Mouse (Mus musculus) forebrain, embryonic 12.5 days (tissue): ENCODE data around the gene Trim65. TPM values are rescaled to one million over a fixed set of nuclear protein-coding genes. Genes with fewer than 3 reads are reported as not detected.

Experiments used
- ATAC-seq: fragments of 200-750 bp; cut with Nextera tagmentation; 2 replicates; pipeline ENCODE4 v1.8.0; 2017; ENCODE audit warnings: moderate TSS enrichment; ENCODE audit not compliant: low FRiP score
- H3K27ac ChIP-seq: fragments of 300-500 bp; sonication (generic); 2 replicates; pipeline ENCODE4 v1.5.1; 2016; ENCODE audit warnings: mild to moderate bottlenecking
- H3K27me3 ChIP-seq: fragments of 300-500 bp; sonication (generic); 2 replicates; pipeline ENCODE4 v1.6.1; 2016; ENCODE audit warnings: mild to moderate bottlenecking
- H3K36me3 ChIP-seq: fragments of 300-500 bp; sonication (generic); replicated peaks from 2 replicates; pipeline ENCODE4 v1.6.1; 2016; ENCODE audit warnings: mild to moderate bottlenecking
- H3K4me1 ChIP-seq: fragments of 300-500 bp; sonication (generic); 2 replicates; pipeline ENCODE4 v1.6.1; 2016
- H3K4me2 ChIP-seq: fragments of 300-500 bp; sonication (generic); 2 replicates; pipeline ENCODE4 v1.6.1; 2016; ENCODE audit warnings: mild to moderate bottlenecking, moderate library complexity
- H3K4me3 ChIP-seq: fragments of 300-500 bp; sonication (generic); replicated peaks from 2 replicates; pipeline ENCODE4 v1.5.1; 2016; ENCODE audit warnings: mild to moderate bottlenecking
- H3K9ac ChIP-seq: fragments of 300-500 bp; sonication (generic); 2 replicates; pipeline ENCODE4 v1.6.1; 2016; ENCODE audit warnings: mild to moderate bottlenecking
- H3K9me3 ChIP-seq: fragments of 300-500 bp; sonication (generic); 2 replicates; pipeline ENCODE4 v1.6.1; 2016
- WGBS: fragments of 180-500 bp; shearing (Covaris S2); methylation state at CpG from one replicate; pipeline ENCODE4 v1.1.7; 2016; 5-methylcytosine and 5-hydroxymethylcytosine counted together
- polyA plus RNA-seq: library from polyadenylated mRNA; unstranded; fragments of >200 nt; fragmentation: Nextera tagmentation; extraction: Ambion mirVana; gene quantifications from 2 replicates; pipeline ENCODE4 v1.2.1, GENCODE M21; 2016

Gene Trim65
- polyA plus RNA-seq, 1 experiment from 2014 or later: 2.1 TPM

- peaks cover 10% of the 10 kb centered on the region for H3K4me1 ChIP-seq
- ATAC-seq: no peak
- H3K36me3 ChIP-seq: no peaks in the 10 kb centered on the region
- H3K4me2 ChIP-seq: no peak overlapping the region
- 73% methylated on average over 12 of the region's 12 CpGs for WGBS
- peaks cover 4% of the 10 kb centered on the region for H3K27me3 ChIP-seq
- H3K4me3 ChIP-seq: no peak overlapping the region
- H3K27ac ChIP-seq: no peak overlapping the region
- no peaks in the 10 kb centered on the region for H3K9me3 ChIP-seq
- H3K9ac ChIP-seq: no peak overlapping the region
Measured at GRCm38 (mm10) chr11:116117241-116117640, 13.7 kb downstream of the Trim65 start.

- no peaks in the 10 kb centered on the region for H3K9me3 ChIP-seq
- no peak for ATAC-seq
- H3K9ac ChIP-seq: no peak overlapping the region
- peaks cover 60% of the 10 kb centered on the region for H3K27me3 ChIP-seq
- H3K4me3 ChIP-seq: no peak overlapping the region
- H3K36me3 ChIP-seq: no peaks in the 10 kb centered on the region
- 83% methylated on average over 19 of the region's 19 CpGs for WGBS
- no peak overlapping the region for H3K4me2 ChIP-seq
- peaks cover 33% of the 10 kb centered on the region for H3K4me1 ChIP-seq
- H3K27ac ChIP-seq: no peak overlapping the region
Measured at GRCm38 (mm10) chr11:116111611-116112203, 19.2 kb downstream of the Trim65 start.

GRCm38 (mm10) chr11:116111067-116111466 lies 19.9 kb downstream of the Trim65 start:
- no peak for ATAC-seq
- Histone ChIP-seq H3K4me1 (peaks cover 39% of the 10 kb centered on the region), H3K4me2 (no peak overlapping the region)

GRCm38 (mm10) chr11:116110540-116110939 lies 20.4 kb downstream of the Trim65 start:
- H3K4me1 ChIP-seq: peaks cover 42% of the 10 kb centered on the region
- H3K27me3 ChIP-seq: peaks cover 71% of the 10 kb centered on the region
- H3K4me3 ChIP-seq: peak overlapping the region; percentile 38; the same call in 1 of the 2 replicates
- peak overlapping the region; percentile 46 for H3K4me2 ChIP-seq
- 36% methylated on average over 10 of the region's 10 CpGs for WGBS
- no peak overlapping the region for H3K27ac ChIP-seq
- H3K9ac ChIP-seq: no peak overlapping the region
- H3K36me3 ChIP-seq: no peaks in the 10 kb centered on the region
- no peak for ATAC-seq
- no peaks in the 10 kb centered on the region for H3K9me3 ChIP-seq

More at GRCm38 (mm10) chr11:116111067-116111466, 19.9 kb downstream of the Trim65 start:
- no peak overlapping the region for H3K4me3 ChIP-seq
- no peaks in the 10 kb centered on the region for H3K36me3 ChIP-seq
- 75% methylated on average over 4 of the region's 4 CpGs for WGBS
- peaks cover 66% of the 10 kb centered on the region for H3K27me3 ChIP-seq
- no peaks in the 10 kb centered on the region for H3K9me3 ChIP-seq
- no peak overlapping the region for H3K9ac ChIP-seq
- H3K27ac ChIP-seq: no peak overlapping the region

- H3K9me3 ChIP-seq: no peaks in the 10 kb centered on the region
- H3K4me2 ChIP-seq: peak overlapping the region; percentile 46
- ATAC-seq: no peak
- peaks cover 42% of the 10 kb centered on the region for H3K4me1 ChIP-seq
- H3K27me3 ChIP-seq: peaks cover 75% of the 10 kb centered on the region
- H3K27ac ChIP-seq: no peak overlapping the region
- H3K9ac ChIP-seq: peak overlapping the region; percentile 29
- H3K36me3 ChIP-seq: no peaks in the 10 kb centered on the region
- H3K4me3 ChIP-seq: peak overlapping the region; percentile 38
- WGBS: 3% methylated on average over 35 of the region's 35 CpGs
Measured at GRCm38 (mm10) chr11:116110131-116110530, 20.8 kb downstream of the Trim65 start.

GRCm38 (mm10) chr11:116109441-116110081 lies 21.4 kb downstream of the Trim65 start:
- Histone ChIP-seq H3K9me3 (no peaks in the 10 kb centered on the region), H3K27me3 (peaks cover 79% of the 10 kb centered on the region), H3K4me1 (peaks cover 43% of the 10 kb centered on the region), H3K4me2 (peak overlapping the region; percentile 46), H3K4me3 (peak overlapping the region; percentile 38), H3K9ac (peak overlapping the region; percentile 29), H3K27ac (no peak overlapping the region), H3K36me3 (no peaks in the 10 kb centered on the region)
- no peak for ATAC-seq
- WGBS: 4% methylated on average over 60 of the region's 70 CpGs

GRCm38 (mm10) chr11:116108464-116109137 lies 22.3 kb downstream of the Trim65 start:
- Histone ChIP-seq H3K27ac (no peak overlapping the region), H3K9me3 (no peaks in the 10 kb centered on the region), H3K4me1 (peaks cover 53% of the 10 kb centered on the region), H3K27me3 (peaks cover 79% of the 10 kb centered on the region), H3K4me3 (peak overlapping the region; percentile 38; the same call in 1 of the 2 replicates), H3K4me2 (peak overlapping the region; percentile 4; the same call in 1 of the 2 replicates), H3K36me3 (no peaks in the 10 kb centered on the region), H3K9ac (no peak overlapping the region)
- no peak for ATAC-seq
- 2% methylated on average over 23 of the region's 23 CpGs for WGBS

GRCm38 (mm10) chr11:116107777-116108285 lies 23.1 kb downstream of the Trim65 start:
- Histone ChIP-seq H3K4me1 (peaks cover 54% of the 10 kb centered on the region), H3K4me3 (no peak overlapping the region), H3K4me2 (no peak overlapping the region), H3K36me3 (no peaks in the 10 kb centered on the region), H3K27ac (no peak overlapping the region), H3K9me3 (no peaks in the 10 kb centered on the region), H3K9ac (no peak overlapping the region), H3K27me3 (peaks cover 78% of the 10 kb centered on the region)
- 4% methylated on average over 19 of the region's 19 CpGs for WGBS
- ATAC-seq: no peak

GRCm38 (mm10) chr11:116106963-116107776 lies 23.8 kb downstream of the Trim65 start:
- Histone ChIP-seq H3K9me3 (no peaks in the 10 kb centered on the region), H3K27ac (no peak overlapping the region), H3K27me3 (peaks cover 74% of the 10 kb centered on the region), H3K4me3 (no peak overlapping the region), H3K9ac (0 out of 2 replicates have a peak overlapping the region, but pooled peaks have one; percentile 38), H3K4me1 (peaks cover 57% of the 10 kb centered on the region), H3K36me3 (no peaks in the 10 kb centered on the region), H3K4me2 (no peak overlapping the region)
- ATAC-seq: no peak
- 14% methylated on average over 14 of the region's 14 CpGs for WGBS

- H3K4me3 ChIP-seq: peak overlapping the region; percentile 5; the same call in 1 of the 2 replicates
Measured at GRCm38 (mm10) chr11:116106154-116106962, 24.6 kb downstream of the Trim65 start.

GRCm38 (mm10) chr11:116105065-116105464 lies 25.9 kb downstream of the Trim65 start:
- Histone ChIP-seq H3K27me3 (peaks cover 52% of the 10 kb centered on the region), H3K4me2 (no peak overlapping the region), H3K4me1 (peaks cover 61% of the 10 kb centered on the region), H3K36me3 (no peaks in the 10 kb centered on the region), H3K4me3 (no peak overlapping the region), H3K9me3 (no peaks in the 10 kb centered on the region), H3K27ac (no peak overlapping the region), H3K9ac (no peak overlapping the region)
- WGBS: 93% methylated on average over 2 of the region's 2 CpGs
- ATAC-seq: no peak

More at GRCm38 (mm10) chr11:116106154-116106962, 24.6 kb downstream of the Trim65 start:
- 19% methylated on average over 32 of the region's 32 CpGs for whole genome bisulfite sequencing
- Histone ChIP-seq H3K27me3 (peaks cover 65% of the 10 kb centered on the region), H3K36me3 (no peaks in the 10 kb centered on the region), H3K9ac (0 out of 2 replicates have a peak overlapping the region, but pooled peaks have one; percentile 38), H3K4me1 (peaks cover 64% of the 10 kb centered on the region), H3K9me3 (no peaks in the 10 kb centered on the region), H3K4me2 (peak overlapping the region; percentile 36), H3K27ac (no peak overlapping the region)
- no peak for ATAC-seq
